Mouse (Mus musculus): ENCODE data around the gene Tfpi2. TPM values are rescaled to one million over a fixed set of nuclear protein-coding genes. Genes with fewer than 3 reads are reported as not detected.

Tfpi2 gene
- polyA plus RNA-seq, 1 experiment from 2014 or later, result 34.0 TPM

DNA sequence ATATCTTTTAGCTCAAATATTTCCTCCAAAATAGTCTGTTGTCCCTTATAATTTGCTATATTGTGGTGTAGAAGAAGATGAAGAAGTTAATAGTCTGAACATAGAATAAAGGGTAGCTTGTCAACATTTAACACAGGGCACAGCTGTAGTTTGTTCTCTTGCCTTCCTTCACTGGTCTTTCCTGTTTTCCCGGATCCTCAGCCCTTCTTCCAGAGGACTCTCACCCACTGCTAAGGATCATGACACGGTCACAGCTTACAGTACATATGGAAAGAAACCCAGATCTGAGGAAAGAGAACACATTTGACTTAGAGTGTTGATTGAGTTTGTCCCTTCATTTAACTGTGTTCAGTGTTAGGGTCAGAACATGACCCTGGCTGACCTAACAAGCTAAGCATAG, 53.7 kb downstream of the Tfpi2 start:
- Histone ChIP-seq H3K4me2 (ENCODE audit: low read depth, low read length) (no peak overlapping the region), H3K9ac (replicated peaks) (no peak overlapping the region), H3K9me3 (ENCODE audit: low read length) (no peaks in the 10 kb centered on the region), H3K4me3 (ENCODE audit: low read depth, low read length) (no peak overlapping the region), H3K27ac (ENCODE audit: low read depth) (no peak overlapping the region), H3K36me3 (replicated peaks; ENCODE audit: insufficient read depth, low read length) (no peaks in the 10 kb centered on the region), H3K27me3 (ENCODE audit: insufficient read depth, low read length) (no peaks in the 10 kb centered on the region), H3K4me1 (ENCODE audit: insufficient read depth) (no peaks in the 10 kb centered on the region)
- ATAC-seq (no peak), DNase-seq (no peak)
- TF ChIP-seq EP300 (IDR thresholded peaks at IDR 0.05; ENCODE audit: low read depth) (no peak), CTCF (IDR thresholded peaks at IDR 0.05; ENCODE audit: low read depth) (no peak)
- 31% methylated on average over 2 of the region's 2 CpGs for WGBS (ENCODE audit: insufficient replicate concordance)

DNA sequence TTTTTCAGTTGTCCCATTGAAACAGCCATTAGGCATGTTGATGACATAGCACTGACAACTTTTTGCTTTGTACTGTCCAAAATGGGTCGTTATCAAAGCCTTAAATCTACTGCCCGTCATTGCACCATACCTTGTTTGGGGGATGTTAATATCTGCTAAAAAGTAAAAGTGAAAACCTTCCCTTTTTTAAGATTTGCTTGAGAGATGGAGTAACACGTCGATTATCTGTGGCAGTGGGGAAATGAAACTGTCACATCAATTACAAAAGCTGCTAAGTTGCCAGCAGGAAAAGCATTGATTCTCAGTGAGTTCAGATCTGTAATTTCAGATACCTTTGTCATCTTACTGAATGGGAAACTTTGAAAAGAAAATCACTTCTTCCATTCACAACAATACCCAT, 62.6 kb downstream of the Tfpi2 start:
- Histone ChIP-seq H3K27ac (ENCODE audit: low read depth) (no peak overlapping the region), H3K4me3 (ENCODE audit: low read depth, low read length) (no peak overlapping the region), H3K36me3 (replicated peaks; ENCODE audit: insufficient read depth, low read length) (no peaks in the 10 kb centered on the region), H3K4me1 (ENCODE audit: insufficient read depth) (no peaks in the 10 kb centered on the region), H3K9ac (replicated peaks) (no peak overlapping the region), H3K9me3 (ENCODE audit: low read length) (no peaks in the 10 kb centered on the region), H3K27me3 (ENCODE audit: insufficient read depth, low read length) (no peaks in the 10 kb centered on the region), H3K4me2 (ENCODE audit: low read depth, low read length) (no peak overlapping the region)
- no peak for TF ChIP-seq EP300 (IDR thresholded peaks at IDR 0.05; ENCODE audit: low read depth)
- ATAC-seq (no peak), DNase-seq (no peak)
- 48% methylated on average over 4 of the region's 4 CpGs for WGBS (ENCODE audit: insufficient replicate concordance)

DNA sequence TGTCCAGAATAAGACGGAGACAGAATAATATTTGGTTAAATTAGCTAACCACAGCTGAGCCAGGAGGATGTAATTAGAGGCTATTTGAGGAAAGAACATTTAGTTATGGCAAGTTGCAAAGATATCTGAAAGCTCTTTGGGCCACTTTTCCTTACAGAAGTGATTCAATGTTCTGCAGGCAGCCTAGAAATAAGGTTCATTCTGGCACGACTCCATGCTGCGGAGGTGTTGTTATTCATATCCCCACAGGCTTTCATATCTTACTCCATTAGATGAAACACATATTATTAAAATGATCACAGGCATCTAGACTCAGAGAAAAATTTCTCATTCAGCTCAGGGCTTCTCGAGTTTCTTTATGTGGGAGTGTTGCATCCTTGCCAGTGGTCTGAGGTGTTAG, 65.8 kb downstream of the Tfpi2 start:
- Histone ChIP-seq H3K4me3 (ENCODE audit: low read depth, low read length) (no peak overlapping the region), H3K4me2 (ENCODE audit: low read depth, low read length) (no peak overlapping the region), H3K36me3 (replicated peaks; ENCODE audit: insufficient read depth, low read length) (no peaks in the 10 kb centered on the region), H3K27me3 (ENCODE audit: insufficient read depth, low read length) (no peaks in the 10 kb centered on the region), H3K9ac (replicated peaks) (no peak overlapping the region), H3K27ac (ENCODE audit: low read depth) (no peak overlapping the region), H3K4me1 (ENCODE audit: insufficient read depth) (no peaks in the 10 kb centered on the region), H3K9me3 (ENCODE audit: low read length) (no peaks in the 10 kb centered on the region)
- no peak for DNase-seq
- WGBS (ENCODE audit: insufficient replicate concordance), result 69% methylated on average over 4 of the region's 4 CpGs
- no peak for TF ChIP-seq CTCF (IDR thresholded peaks at IDR 0.05; ENCODE audit: low read depth)
- no peak for TF ChIP-seq EP300 (IDR thresholded peaks at IDR 0.05; ENCODE audit: low read depth)
- ATAC-seq, result no peak

DNA sequence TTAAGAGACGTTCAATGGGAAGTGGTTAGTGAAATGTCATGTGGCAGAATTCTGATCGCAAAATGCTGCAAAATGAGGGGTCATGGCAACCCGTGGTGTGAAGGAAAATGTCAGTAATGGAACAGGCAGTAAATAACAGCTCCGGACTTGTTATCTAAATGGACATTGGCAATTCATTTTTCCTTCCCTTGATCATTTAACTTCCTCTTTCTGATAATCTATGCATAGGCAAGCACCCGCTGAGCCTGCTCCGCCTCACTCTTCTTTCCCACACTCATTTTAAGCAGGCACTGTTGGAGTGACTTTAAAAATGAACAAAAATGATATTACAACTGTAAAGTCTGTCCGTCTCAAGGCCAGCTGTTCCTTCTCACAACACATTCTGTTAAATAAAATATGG, 72.7 kb downstream of the Tfpi2 start:
- Histone ChIP-seq H3K27me3 (ENCODE audit: insufficient read depth, low read length) (no peaks in the 10 kb centered on the region), H3K36me3 (replicated peaks; ENCODE audit: insufficient read depth, low read length) (no peaks in the 10 kb centered on the region), H3K27ac (ENCODE audit: low read depth) (no peak overlapping the region), H3K4me3 (ENCODE audit: low read depth, low read length) (no peak overlapping the region), H3K9me3 (ENCODE audit: low read length) (no peaks in the 10 kb centered on the region), H3K4me1 (ENCODE audit: insufficient read depth) (no peaks in the 10 kb centered on the region), H3K9ac (replicated peaks) (no peak overlapping the region), H3K4me2 (ENCODE audit: low read depth, low read length) (no peak overlapping the region)
- ATAC-seq (no peak), DNase-seq (no peak)
- 22% methylated on average over 7 of the region's 7 CpGs for WGBS (ENCODE audit: insufficient replicate concordance)
- no peak for TF ChIP-seq CTCF (IDR thresholded peaks at IDR 0.05; ENCODE audit: low read depth)
- TF ChIP-seq EP300 (IDR thresholded peaks at IDR 0.05; ENCODE audit: low read depth), result no peak

Other genes with a start within 250 kb of the Tfpi2 start
- not detected in 2 replicates for gene Calcr, start 224.2 kb downstream of the Tfpi2 start, polyA plus RNA-seq (2015; fragmentation: Nextera tagmentation; extraction: Ambion mirVana)
- gene Gngt1, start 4.9 kb upstream of the Tfpi2 start, polyA plus RNA-seq (2015; fragmentation: Nextera tagmentation; extraction: Ambion mirVana), result 0.08 and 0.27 TPM in 2 replicates
- gene Gng11, start 15.0 kb upstream of the Tfpi2 start, polyA plus RNA-seq (2015; fragmentation: Nextera tagmentation; extraction: Ambion mirVana), result 36.9 and 38.8 TPM in 2 replicates
- 50.1 and 62.2 TPM in 2 replicates for gene Bet1, start 98.1 kb upstream of the Tfpi2 start, polyA plus RNA-seq (2015; fragmentation: Nextera tagmentation; extraction: Ambion mirVana)

All from liver, postnatal 0 days (tissue).